Mouse (Mus musculus): ENCODE measurements at regions not wholly inside any gene's neighbourhood (a gene's known extent, or its start where the extent isn't known, plus 50 kb on each side); places are given as distances from the start of the nearest gene placed in this dataset.

DNA sequence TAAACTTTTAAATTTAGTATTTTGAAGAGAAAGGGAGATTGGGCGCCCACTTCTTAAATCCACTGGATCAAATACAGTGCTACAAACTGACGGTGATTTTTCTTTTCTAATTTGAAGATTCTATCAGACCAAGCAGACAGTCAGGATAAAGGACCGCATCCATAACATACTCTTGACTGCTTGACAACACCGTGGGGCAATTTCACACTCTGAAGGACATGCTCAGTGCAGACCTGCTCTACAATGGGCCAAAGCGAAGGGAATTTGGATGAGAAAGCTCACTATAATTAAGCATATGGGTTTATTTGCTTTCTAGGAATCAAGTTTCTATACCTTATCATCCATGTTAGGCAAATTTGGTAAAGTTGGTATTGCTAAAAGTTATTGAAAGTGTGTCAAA lies 801.3 kb downstream of the Nr4a2 start:
- H3K9ac ChIP-seq, result no peak overlapping the region
- no peaks in the 10 kb centered on the region for H3K4me1 ChIP-seq
- no peaks in the 10 kb centered on the region for H3K27me3 ChIP-seq
- H3K36me3 ChIP-seq, result no peaks in the 10 kb centered on the region
- no peak overlapping the region for H3K27ac ChIP-seq
- no peak overlapping the region for H3K4me2 ChIP-seq (replicated peaks)
- no peak overlapping the region for H3K4me3 ChIP-seq
- ATAC-seq (ENCODE audit: insufficient number of reproducible peaks, insufficient read depth, low FRiP score, low TSS enrichment), result no peak
- H3K9me3 ChIP-seq, result no peaks in the 10 kb centered on the region
- WGBS, result 80% methylated on average over 5 of the region's 5 CpGs

GRCm38 (mm10) chr2:56335974-56336373 lies 787.8 kb downstream of the Nr4a2 start:
- no peaks in the 10 kb centered on the region for H3K9me3 ChIP-seq
- no peaks in the 10 kb centered on the region for H3K27me3 ChIP-seq
- WGBS, result 69% methylated on average over 7 of the region's 7 CpGs
- H3K4me1 ChIP-seq, result no peaks in the 10 kb centered on the region
- no peak overlapping the region for H3K9ac ChIP-seq
- no peak overlapping the region for H3K4me2 ChIP-seq (replicated peaks)
- ATAC-seq (ENCODE audit: insufficient number of reproducible peaks, insufficient read depth, low FRiP score, low TSS enrichment), result no peak
- no peak overlapping the region for H3K4me3 ChIP-seq
- H3K27ac ChIP-seq, result no peak overlapping the region
- H3K36me3 ChIP-seq, result no peaks in the 10 kb centered on the region

DNA sequence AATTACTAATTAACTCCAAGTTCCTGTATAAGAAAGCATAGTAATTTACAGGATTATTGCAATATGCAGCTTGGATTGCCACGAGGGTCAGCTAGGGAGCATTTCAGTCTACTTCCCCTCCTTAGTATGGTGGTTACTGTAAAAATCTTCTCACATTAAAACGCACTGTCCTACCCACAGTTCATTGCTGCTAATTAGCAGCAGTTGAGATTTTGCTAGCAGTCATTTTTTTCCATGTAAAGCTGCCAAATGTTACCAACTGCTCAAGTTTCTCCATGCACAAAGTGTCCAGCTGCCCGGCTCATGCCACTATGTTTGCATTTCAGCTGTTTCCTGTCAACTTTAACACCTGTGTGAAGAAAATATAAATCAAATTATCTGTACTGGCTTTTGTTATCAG lies 759.7 kb downstream of the Nr4a2 start:
- H3K36me3 ChIP-seq, result no peaks in the 10 kb centered on the region

More for the DNA sequence above, 759.7 kb downstream of the Nr4a2 start:
- no peaks in the 10 kb centered on the region for H3K9me3 ChIP-seq
- no peak overlapping the region for H3K27ac ChIP-seq
- no peaks in the 10 kb centered on the region for H3K27me3 ChIP-seq
- 70% methylated on average over 3 of the region's 3 CpGs for WGBS
- ATAC-seq (ENCODE audit: insufficient number of reproducible peaks, insufficient read depth, low FRiP score, low TSS enrichment), result no peak
- no peaks in the 10 kb centered on the region for H3K4me1 ChIP-seq
- H3K9ac ChIP-seq, result no peak overlapping the region
- no peak overlapping the region for H3K4me3 ChIP-seq
- H3K4me2 ChIP-seq (replicated peaks), result no peak overlapping the region

Measured in embryonic facial prominence, embryonic 12.5 days (tissue).